Mouse (Mus musculus) embryonic facial prominence, embryonic 10.5 days (tissue): ENCODE measurements around the gene Rnh1. TPM values are rescaled to one million over a fixed set of nuclear protein-coding genes. Genes with fewer than 3 reads are reported as not detected.

Source experiments
- DNase-seq: peaks from one replicate; pipeline ENCODE4 v3.0.0-alpha.2; 2017; ENCODE audit warnings: low spot score
- H3K27ac ChIP-seq: fragments of 300-500 bp; sonication (generic); replicated peaks from 2 replicates; pipeline ENCODE4 v1.5.1; 2016; ENCODE audit warnings: mild to moderate bottlenecking
- H3K27me3 ChIP-seq: fragments of 300-500 bp; sonication (generic); replicated peaks from 2 replicates; pipeline ENCODE4 v1.6.1; 2016; ENCODE audit warnings: low read depth, mild to moderate bottlenecking; ENCODE audit not compliant: poor library complexity, severe bottlenecking
- H3K36me3 ChIP-seq: fragments of 300-500 bp; sonication (generic); replicated peaks from 2 replicates; pipeline ENCODE4 v1.6.1; 2016; ENCODE audit warnings: mild to moderate bottlenecking, moderate library complexity
- H3K4me1 ChIP-seq: fragments of 300-500 bp; sonication (generic); 2 replicates; pipeline ENCODE4 v1.6.1; 2016
- H3K4me3 ChIP-seq: fragments of 300-500 bp; sonication (generic); 2 replicates; pipeline ENCODE4 v1.5.1; 2016; ENCODE audit warnings: mild to moderate bottlenecking, moderate library complexity
- H3K9me3 ChIP-seq: fragments of 300-500 bp; sonication (generic); 2 replicates; pipeline ENCODE4 v1.6.1; 2016; ENCODE audit warnings: mild to moderate bottlenecking
- WGBS: fragments of 180-500 bp; shearing (Covaris S2); methylation state at CpG from one replicate; pipeline ENCODE4 v1.1.7; 2016; 5-methylcytosine and 5-hydroxymethylcytosine counted together
- polyA plus RNA-seq: library from polyadenylated mRNA; unstranded; fragments of >200 nt; fragmentation: Nextera tagmentation; extraction: Ambion mirVana; gene quantifications from 2 replicates; pipeline ENCODE4 v1.2.1, GENCODE M21; 2016

The Rnh1 gene
- polyA plus RNA-seq, 1 experiment from 2014 or later: 79.7 TPM

- peaks cover 32% of the 10 kb centered on the region for H3K4me1 ChIP-seq
- H3K36me3 ChIP-seq: peaks cover 20% of the 10 kb centered on the region
- H3K4me3 ChIP-seq: no peak overlapping the region
- DNase-seq: no peak
- no peaks in the 10 kb centered on the region for H3K27me3 ChIP-seq
- no peak overlapping the region for H3K27ac ChIP-seq
- WGBS: 90% methylated on average over 8 of the region's 8 CpGs
- H3K9me3 ChIP-seq: no peaks in the 10 kb centered on the region
These were observed 24.1 kb upstream of the Rnh1 start for GRCm38 (mm10) chr7:141196619-141197282.

GRCm38 (mm10) chr7:141195754-141196153 is 23.1 kb upstream of the Rnh1 start:
- peaks cover 34% of the 10 kb centered on the region for H3K4me1 ChIP-seq
- peaks cover 28% of the 10 kb centered on the region for H3K36me3 ChIP-seq
- H3K9me3 ChIP-seq: no peaks in the 10 kb centered on the region
- no peaks in the 10 kb centered on the region for H3K27me3 ChIP-seq
- WGBS: 92% methylated on average over 2 of the region's 2 CpGs
- H3K27ac ChIP-seq: 0 out of 2 replicates have a peak overlapping the region, but pooled peaks have one; percentile 93
- DNase-seq: no peak
- H3K4me3 ChIP-seq: peak overlapping the region; percentile 95

- peak overlapping the region; percentile 93 for H3K27ac ChIP-seq
- WGBS: under 1% methylated on average over 28 of the region's 28 CpGs
These were observed 22.2 kb upstream of the Rnh1 start for GRCm38 (mm10) chr7:141194830-141195229.

DNA sequence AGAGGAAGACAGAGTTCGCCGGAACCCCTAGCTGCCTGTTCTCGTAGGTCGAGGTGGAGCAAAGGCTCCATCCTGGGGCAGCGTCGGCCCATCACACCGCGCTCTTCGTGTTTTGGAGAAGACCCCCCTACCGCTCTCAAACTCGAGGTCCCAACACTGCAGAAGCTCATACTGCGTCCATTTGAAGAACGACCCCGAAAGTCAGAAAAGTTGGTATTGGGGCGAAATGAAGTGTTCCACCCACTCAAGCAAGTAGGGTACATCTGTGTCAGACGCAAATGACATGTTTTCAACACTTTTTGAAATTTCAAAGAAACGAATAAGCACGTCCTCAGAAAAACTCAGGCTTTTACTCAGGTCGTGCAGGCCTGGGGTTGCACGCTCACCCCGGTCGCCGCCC is 21.8 kb upstream of the Rnh1 start:
- H3K4me3 ChIP-seq: peak overlapping the region; percentile 95
- no peaks in the 10 kb centered on the region for H3K9me3 ChIP-seq
- H3K4me1 ChIP-seq: peaks cover 34% of the 10 kb centered on the region
- no peaks in the 10 kb centered on the region for H3K27me3 ChIP-seq
- peak overlapping the region; percentile 93 for H3K27ac ChIP-seq
- WGBS: under 1% methylated on average over 23 of the region's 23 CpGs
- no peak for DNase-seq
- peaks cover 38% of the 10 kb centered on the region for H3K36me3 ChIP-seq

More at GRCm38 (mm10) chr7:141194830-141195229, 22.2 kb upstream of the Rnh1 start:
- peaks cover 34% of the 10 kb centered on the region for H3K4me1 ChIP-seq
- H3K4me3 ChIP-seq: peak overlapping the region; percentile 95
- peaks cover 37% of the 10 kb centered on the region for H3K36me3 ChIP-seq
- no peaks in the 10 kb centered on the region for H3K9me3 ChIP-seq
- DNase-seq: peak; percentile 97
- H3K27me3 ChIP-seq: no peaks in the 10 kb centered on the region

DNA sequence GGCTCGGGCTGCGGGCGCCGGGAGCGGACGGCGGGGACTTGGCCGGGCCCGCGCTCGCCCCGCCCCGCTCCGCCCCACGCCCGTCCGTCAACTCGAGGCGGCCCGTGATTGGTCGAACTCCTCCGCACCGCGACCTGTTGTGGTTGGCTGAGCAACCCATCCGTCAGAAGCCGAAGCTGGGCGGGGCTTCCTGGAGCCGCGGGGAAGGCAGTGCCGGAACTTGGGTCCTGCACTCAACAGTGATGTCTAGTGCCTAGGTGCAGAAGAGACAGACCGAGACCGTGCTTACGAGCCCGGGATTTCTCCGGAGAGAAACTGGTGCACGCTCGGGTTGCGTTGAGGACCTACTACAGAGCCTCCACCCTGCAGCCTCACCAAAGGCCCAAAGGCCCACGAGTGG is 21.3 kb upstream of the Rnh1 start, which contains the start of the genes Hras and Lrrc56:
Hras (minus strand) TSS at position 58 of the 400 bp plus-strand sequence.
Lrrc56 (plus strand) TSS at position 210 of the 400 bp plus-strand sequence.
- Histone ChIP-seq H3K9me3 (no peaks in the 10 kb centered on the region), H3K27me3 (no peaks in the 10 kb centered on the region), H3K36me3 (peaks cover 41% of the 10 kb centered on the region), H3K4me1 (peaks cover 34% of the 10 kb centered on the region), H3K27ac (peak within 1 kb of the TSS; percentile 93), H3K4me3 (peak within 1 kb of the TSS; percentile 95)
- under 1% methylated on average over 39 of the region's 39 CpGs for WGBS
- DNase-seq: peak; percentile 99

GRCm38 (mm10) chr7:141193348-141193856 is 20.7 kb upstream of the Rnh1 start:
- peak overlapping the region; percentile 95 for H3K4me3 ChIP-seq
- WGBS: 1% methylated on average over 43 of the region's 43 CpGs
- peaks cover 34% of the 10 kb centered on the region for H3K4me1 ChIP-seq

DNA sequence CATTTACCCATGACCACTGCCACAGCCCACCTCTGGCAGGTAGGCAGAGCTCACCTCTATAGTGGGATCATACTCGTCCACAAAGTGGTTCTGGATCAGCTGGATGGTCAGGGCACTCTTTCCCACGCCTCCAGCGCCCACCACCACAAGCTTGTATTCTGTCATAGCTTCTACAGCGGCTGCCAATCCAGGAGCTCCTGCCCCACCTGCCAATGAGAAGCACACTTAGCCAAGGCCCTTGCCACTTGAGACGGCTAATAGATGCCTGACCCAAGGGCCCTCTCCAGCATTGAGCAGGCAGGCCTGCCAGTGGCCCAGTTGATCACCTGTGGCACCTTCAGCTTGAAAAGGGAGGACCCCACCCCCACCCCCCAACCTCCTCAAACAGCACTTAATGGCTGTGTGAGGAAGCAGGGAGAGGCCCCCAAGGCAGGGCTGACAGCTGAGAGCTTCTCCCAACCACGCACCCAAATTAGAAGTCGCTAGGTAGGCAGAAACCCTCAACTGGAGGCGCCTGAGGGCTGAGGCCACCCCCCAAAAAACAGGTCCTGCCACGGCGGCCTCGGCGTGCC is 20.2 kb upstream of the Rnh1 start:
- Histone ChIP-seq H3K9me3 (no peaks in the 10 kb centered on the region), H3K27ac (peak overlapping the region; percentile 93), H3K27me3 (no peaks in the 10 kb centered on the region), H3K4me1 (peaks cover 34% of the 10 kb centered on the region), H3K4me3 (peak overlapping the region; percentile 95), H3K36me3 (peaks cover 44% of the 10 kb centered on the region)
- WGBS: 30% methylated on average over 12 of the region's 12 CpGs
- DNase-seq: no peak

More at GRCm38 (mm10) chr7:141193348-141193856, 20.7 kb upstream of the Rnh1 start:
- Histone ChIP-seq H3K9me3 (no peaks in the 10 kb centered on the region), H3K27ac (peak overlapping the region; percentile 93), H3K27me3 (no peaks in the 10 kb centered on the region), H3K36me3 (peaks cover 44% of the 10 kb centered on the region)
- no peak for DNase-seq

- WGBS: 89% methylated on average over 24 of the region's 24 CpGs
- Histone ChIP-seq H3K27me3 (no peaks in the 10 kb centered on the region), H3K4me3 (peak overlapping the region; percentile 95), H3K4me1 (peaks cover 34% of the 10 kb centered on the region), H3K9me3 (no peaks in the 10 kb centered on the region), H3K27ac (0 out of 2 replicates have a peak overlapping the region, but pooled peaks have one; percentile 35), H3K36me3 (peaks cover 39% of the 10 kb centered on the region)
- no peak for DNase-seq
These were observed 19.4 kb upstream of the Rnh1 start for GRCm38 (mm10) chr7:141191796-141192685.

GRCm38 (mm10) chr7:141191036-141191435 is 18.4 kb upstream of the Rnh1 start:
- Histone ChIP-seq H3K27me3 (no peaks in the 10 kb centered on the region), H3K4me3 (no peak overlapping the region), H3K9me3 (no peaks in the 10 kb centered on the region), H3K36me3 (peaks cover 39% of the 10 kb centered on the region), H3K27ac (no peak overlapping the region), H3K4me1 (peaks cover 34% of the 10 kb centered on the region)
- DNase-seq: no peak
- 89% methylated on average over 14 of the region's 14 CpGs for WGBS

DNA sequence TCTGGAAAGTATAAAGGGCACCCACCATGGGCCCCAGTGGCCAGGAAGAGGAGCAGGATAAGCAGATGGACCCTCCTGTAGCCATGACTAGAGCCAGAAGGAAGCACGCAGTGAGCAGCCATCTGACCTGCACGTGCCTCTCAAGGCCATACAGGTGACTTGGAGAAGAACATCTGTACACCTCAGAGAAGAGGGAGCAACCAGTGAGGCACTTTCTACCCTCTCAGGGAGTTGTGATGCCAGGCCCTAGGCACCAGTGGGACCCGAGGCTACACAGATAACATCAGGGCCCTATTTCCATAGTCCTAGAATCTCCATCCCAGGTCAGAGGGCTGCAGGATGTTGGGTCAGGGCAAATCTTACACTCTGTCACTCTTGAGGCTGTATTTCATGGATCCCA is 17.6 kb upstream of the Rnh1 start:
- DNase-seq: no peak
- H3K27me3 ChIP-seq: no peaks in the 10 kb centered on the region
- 89% methylated on average over 3 of the region's 3 CpGs for WGBS
- H3K27ac ChIP-seq: no peak overlapping the region
- H3K36me3 ChIP-seq: peaks cover 39% of the 10 kb centered on the region
- H3K4me3 ChIP-seq: no peak overlapping the region
- peaks cover 28% of the 10 kb centered on the region for H3K4me1 ChIP-seq
- no peaks in the 10 kb centered on the region for H3K9me3 ChIP-seq

GRCm38 (mm10) chr7:141188733-141189132 is 16.1 kb upstream of the Rnh1 start:
- Histone ChIP-seq H3K27ac (no peak overlapping the region), H3K9me3 (no peaks in the 10 kb centered on the region), H3K4me3 (no peak overlapping the region), H3K27me3 (no peaks in the 10 kb centered on the region), H3K36me3 (peaks cover 39% of the 10 kb centered on the region), H3K4me1 (peaks cover 21% of the 10 kb centered on the region)
- WGBS: 85% methylated on average over 3 of the region's 3 CpGs
- DNase-seq: no peak

- WGBS: 87% methylated on average over 3 of the region's 3 CpGs
- no peak overlapping the region for H3K27ac ChIP-seq
- H3K27me3 ChIP-seq: no peaks in the 10 kb centered on the region
- DNase-seq: no peak
- no peaks in the 10 kb centered on the region for H3K9me3 ChIP-seq
- peaks cover 17% of the 10 kb centered on the region for H3K4me1 ChIP-seq
- H3K36me3 ChIP-seq: peaks cover 39% of the 10 kb centered on the region
- no peak overlapping the region for H3K4me3 ChIP-seq
These were observed 15.5 kb upstream of the Rnh1 start for GRCm38 (mm10) chr7:141188194-141188593.
